In genomic region chr17:48615248-48615647, GRCm38 (mm10) we compare ENCODE assay signal across 31 mouse cellular contexts.
A peak's percentile ranks its signal among the peaks of the same experiment; 100 is the strongest.
DNase-seq lines count a peak whose midpoint lies in the region; ATAC-seq and TF ChIP-seq lines count a peak whose summit lies in the region.
"Had no signal": no experiment of that assay in that cellular context is flagged by ENCODE, and none has a peak within 500 bp of the region (broad histone marks: within the 10 kb centered on the region; RNA-seq: fewer than 3 reads in every experiment).

No protein-coding gene starts in this region.

- peak; percentile 74 to 77 for ATAC-seq in hematopoietic stem cell, adult 5-6 weeks (replicated peaks in 1 of 2; ENCODE audit: insufficient read depth in 1 of 2, low FRiP score in 2 of 2, low TSS enrichment in 1 of 2, low read depth in 1 of 2, poor library complexity in 2 of 2, severe bottlenecking in 2 of 2)
- no peak for ATAC-seq in midbrain, embryonic 13.5 days
- ATAC-seq: activated CD4-positive, CD25-positive, alpha-beta regulatory T cell, adult 4 months; hindbrain, postnatal 0 days; inflammation-experienced regulatory T-cells, adult 6 months; intestine, embryonic 16.5 days had no signal

- no peak overlapping the region for H3K9ac ChIP-seq in midbrain, embryonic 13.5 days (replicated peaks)
- H3K9ac ChIP-seq: embryonic facial prominence, embryonic 12.5 days; embryonic facial prominence, embryonic 15.5 days; forebrain, embryonic 12.5 days; heart, embryonic 12.5 days; heart, embryonic 15.5 days; hindbrain, embryonic 14.5 days had no signal

- no peaks in the 10 kb centered on the region for H3K27me3 ChIP-seq in E14TG2a.4 (ENCODE audit: insufficient read depth, low read length)
- no peaks in the 10 kb centered on the region for H3K27me3 ChIP-seq in midbrain, embryonic 13.5 days
- H3K27me3 ChIP-seq: embryonic facial prominence, embryonic 12.5 days; embryonic facial prominence, embryonic 15.5 days; forebrain, embryonic 12.5 days; heart, embryonic 12.5 days; heart, embryonic 15.5 days had no signal

- TF ChIP-seq CTCF in E14TG2a.4 (conservative IDR thresholded peaks at IDR 0.05; ENCODE audit: low read length), result no peak

- DNase-seq in heart, adult 11 months, result peak; percentile 61
- DNase-seq in heart, adult 18-20 months, result no peak
- DNase-seq in MEL-GATA-1-ER (ENCODE audit: extremely low read depth, low read depth), result peak; percentile 25
- DNase-seq in layer of hippocampus, postnatal 10 days (ENCODE audit: low spot score in 2 of 2), result no peak
- DNase-seq in kidney, postnatal 36 days, result no peak
- DNase-seq: adrenal gland, adult 8-10 months; adrenal gland, postnatal 25 days; cerebellum, adult 11-12 months; cerebellum, adult 8-10 months; cerebellum, postnatal 10 days; cerebellum, postnatal 36 days; gastrocnemius, postnatal 10 days; gastrocnemius, postnatal 36 days; heart, adult 2 months; heart, postnatal 10 days; heart, postnatal 36 days; kidney, adult 18-20 months had no signal

- peaks cover 7% of the 10 kb centered on the region for H3K9me3 ChIP-seq in E14TG2a.4 (ENCODE audit: low read length)
- peaks cover 6% of the 10 kb centered on the region; the same call in 1 of the 2 replicates for H3K9me3 ChIP-seq in midbrain, embryonic 13.5 days
- H3K9me3 ChIP-seq: heart, embryonic 15.5 days had no signal

- WGBS in midbrain, embryonic 13.5 days, result 83% methylated on average over 3 of the region's 3 CpGs

- no peak overlapping the region for H3K4me2 ChIP-seq in midbrain, embryonic 13.5 days (replicated peaks)
- H3K4me2 ChIP-seq: embryonic facial prominence, embryonic 12.5 days; embryonic facial prominence, embryonic 15.5 days; forebrain, embryonic 12.5 days; heart, embryonic 12.5 days; heart, embryonic 15.5 days; hindbrain, embryonic 14.5 days had no signal

- H3K27ac ChIP-seq in midbrain, embryonic 13.5 days, result no peak overlapping the region
- H3K27ac ChIP-seq: embryonic facial prominence, embryonic 12.5 days; embryonic facial prominence, embryonic 15.5 days; forebrain, embryonic 12.5 days; heart, adult 2 months; heart, embryonic 15.5 days; hindbrain, embryonic 14.5 days; hindbrain, postnatal 0 days had no signal

- H3K4me3 ChIP-seq in E14TG2a.4 (replicated peaks; ENCODE audit: low read length), result peak overlapping the region; percentile 23; the same call in 1 of the 2 replicates
- no peak overlapping the region for H3K4me3 ChIP-seq in midbrain, embryonic 13.5 days (replicated peaks)
- H3K4me3 ChIP-seq: embryonic facial prominence, embryonic 12.5 days; embryonic facial prominence, embryonic 15.5 days; forebrain, embryonic 12.5 days; heart, adult 2 months; heart, embryonic 12.5 days; heart, embryonic 15.5 days had no signal

- peaks cover 63% of the 10 kb centered on the region for H3K4me1 ChIP-seq in E14TG2a.4 (replicated peaks; ENCODE audit: low read depth, low read length)
- H3K4me1 ChIP-seq in midbrain, embryonic 13.5 days (replicated peaks), result no peaks in the 10 kb centered on the region; the same call in 1 of the 2 replicates
- H3K4me1 ChIP-seq: embryonic facial prominence, embryonic 12.5 days; embryonic facial prominence, embryonic 15.5 days; forebrain, embryonic 12.5 days; heart, embryonic 12.5 days; heart, embryonic 15.5 days had no signal

- no peaks in the 10 kb centered on the region for H3K36me3 ChIP-seq in E14TG2a.4 (ENCODE audit: insufficient read depth, low read length)
- 0 out of 2 replicates have a peak, but pooled peaks cover 2% of the 10 kb centered on the region for H3K36me3 ChIP-seq in midbrain, embryonic 13.5 days
- H3K36me3 ChIP-seq: embryonic facial prominence, embryonic 12.5 days; embryonic facial prominence, embryonic 15.5 days; forebrain, embryonic 12.5 days; G1E; heart, embryonic 12.5 days; heart, embryonic 15.5 days had no signal

Comparison
In these comparisons a context has a peak if more than half of its experiments do, and no peak if none do; other contexts are left out.
1. DNase-seq: peak in heart, adult 11 months (single experiment) and MEL-GATA-1-ER (single experiment); none in heart, adult 18-20 months (0 of 2), layer of hippocampus, postnatal 10 days (0 of 2) and kidney, postnatal 36 days (0 of 2).